Mouse (Mus musculus) E14TG2a.4 (cell line): ENCODE measurements around the gene Tbr1.

ENCODE experiments used
- CTCF ChIP-seq: conservative IDR thresholded peaks from 2 replicates; pipeline ENCODE4 v1.5.1; 2014; ENCODE audit warnings: low read length
- POU5F1 ChIP-seq: IDR thresholded peaks from 2 replicates; pipeline ENCODE4 v1.6.1; 2014; ENCODE audit warnings: low read length, borderline replicate concordance

- TF ChIP-seq CTCF (no peak), POU5F1 (no peak)
Measured at GRCm38 (mm10) chr2:61803443-61804367, 975 bp downstream of the Tbr1 start.
